Mouse (Mus musculus): ENCODE data around the gene Tnfrsf4. TPM values are rescaled to one million over a fixed set of nuclear protein-coding genes. Genes with fewer than 3 reads are reported as not detected.

The Tnfrsf4 gene
- total RNA-seq (2014; rRNA removed; ENCODE audit: low replicate concordance) (not detected in 2 replicates), polyA plus RNA-seq (2015; fragmentation: Nextera tagmentation; extraction: Ambion mirVana) (0.26 and 0.31 TPM in 2 replicates)

GRCm38 (mm10) chr4:156013637-156014036 lies at the start of gene Tnfrsf4:
Tnfrsf4 (plus strand) TSS chr4:156013843.
- WGBS: 67% methylated on average over 8 of the region's 8 CpGs
- no peak for DNase-seq (ENCODE audit: low spot score)
- H3K9me3 ChIP-seq (replicated peaks; ENCODE audit: control insufficient read depth, low read length): no peaks in the 10 kb centered on the region
- H3K36me3 ChIP-seq (replicated peaks; ENCODE audit: control insufficient read depth, insufficient read depth, low read length): peaks cover 40% of the 10 kb centered on the region
- H3K4me1 ChIP-seq (ENCODE audit: control insufficient read depth, insufficient read depth): no peaks in the 10 kb centered on the region
- ATAC-seq (ENCODE audit: insufficient read depth, low read depth): no peak
- no peak within 1 kb of the TSS for H3K4me3 ChIP-seq (ENCODE audit: low read depth, low read length)
- no peak for TF ChIP-seq EP300 (IDR thresholded peaks at IDR 0.05; ENCODE audit: low read depth)
- TF ChIP-seq CTCF (IDR thresholded peaks at IDR 0.05; ENCODE audit: low read depth): no peak
- no peak within 1 kb of the TSS for H3K4me2 ChIP-seq (ENCODE audit: low read depth, low read length)
- H3K9ac ChIP-seq (replicated peaks; ENCODE audit: low read depth, low read length): no peak within 1 kb of the TSS
- no peaks in the 10 kb centered on the region for H3K27me3 ChIP-seq (ENCODE audit: control insufficient read depth, insufficient read depth, low read length)
- no peak within 1 kb of the TSS for H3K27ac ChIP-seq (ENCODE audit: low read depth)

- no peaks in the 10 kb centered on the region for H3K27me3 ChIP-seq (ENCODE audit: control insufficient read depth, insufficient read depth, low read length)
- no peak for DNase-seq (ENCODE audit: low spot score)
- 0 out of 2 replicates have a peak overlapping the region, but pooled peaks have one; percentile 15 for H3K9ac ChIP-seq (replicated peaks; ENCODE audit: low read depth, low read length)
- 0 out of 2 replicates have a peak, but pooled peaks cover 5% of the 10 kb centered on the region for H3K4me1 ChIP-seq (ENCODE audit: control insufficient read depth, insufficient read depth)
- no peak for ATAC-seq (ENCODE audit: insufficient read depth, low read depth)
- no peak overlapping the region for H3K27ac ChIP-seq (ENCODE audit: low read depth)
- no peak overlapping the region for H3K4me3 ChIP-seq (ENCODE audit: low read depth, low read length)
- H3K36me3 ChIP-seq (replicated peaks; ENCODE audit: control insufficient read depth, insufficient read depth, low read length): peaks cover 7% of the 10 kb centered on the region; the same call in 1 of the 2 replicates
- WGBS: 87% methylated on average over 11 of the region's 11 CpGs
- H3K9me3 ChIP-seq (replicated peaks; ENCODE audit: control insufficient read depth, low read length): no peaks in the 10 kb centered on the region
- no peak for TF ChIP-seq EP300 (IDR thresholded peaks at IDR 0.05; ENCODE audit: low read depth)
- TF ChIP-seq CTCF (IDR thresholded peaks at IDR 0.05; ENCODE audit: low read depth): no peak
- no peak overlapping the region for H3K4me2 ChIP-seq (ENCODE audit: low read depth, low read length)
Measured at GRCm38 (mm10) chr4:155964396-155964795, 49.2 kb upstream of the Tnfrsf4 start.

DNA sequence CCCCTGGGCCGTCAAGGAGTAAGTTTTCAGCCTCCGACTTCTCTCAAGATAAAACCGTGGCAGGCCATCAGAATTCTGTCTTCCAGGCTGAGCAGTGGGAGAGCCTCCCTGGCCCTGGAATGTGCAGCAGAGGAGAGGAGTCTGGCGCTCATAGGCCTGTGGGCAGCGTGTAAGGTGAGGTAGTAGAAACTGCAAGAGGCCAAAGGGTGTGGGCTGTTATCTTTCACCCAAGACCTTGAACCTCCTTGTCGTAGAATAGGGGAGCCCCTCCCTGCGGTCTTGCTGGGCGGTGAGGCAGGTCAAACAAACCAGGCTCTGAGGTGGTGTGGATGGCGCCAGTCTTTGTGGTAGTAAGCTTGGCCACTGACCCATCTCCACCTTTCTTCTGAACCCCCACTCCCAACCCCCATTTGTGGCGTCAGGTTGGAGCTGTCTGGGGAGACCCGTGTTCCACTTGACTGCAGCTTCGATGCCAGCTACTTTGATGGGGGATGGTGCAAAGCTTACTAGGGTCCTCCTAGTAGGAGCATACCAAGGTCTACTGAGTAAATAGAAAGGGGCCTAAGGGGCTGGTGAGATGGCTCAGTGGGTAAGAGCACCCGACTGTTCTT lies 44.5 kb upstream of the Tnfrsf4 start:
- Histone ChIP-seq H3K4me2 (ENCODE audit: low read depth, low read length) (no peak overlapping the region), H3K4me1 (ENCODE audit: control insufficient read depth, insufficient read depth) (no peaks in the 10 kb centered on the region), H3K9me3 (replicated peaks; ENCODE audit: control insufficient read depth, low read length) (no peaks in the 10 kb centered on the region), H3K27ac (ENCODE audit: low read depth) (no peak overlapping the region), H3K27me3 (ENCODE audit: control insufficient read depth, insufficient read depth, low read length) (no peaks in the 10 kb centered on the region), H3K9ac (replicated peaks; ENCODE audit: low read depth, low read length) (no peak overlapping the region), H3K4me3 (ENCODE audit: low read depth, low read length) (no peak overlapping the region), H3K36me3 (replicated peaks; ENCODE audit: control insufficient read depth, insufficient read depth, low read length) (peaks cover 7% of the 10 kb centered on the region; the same call in 1 of the 2 replicates)
- ATAC-seq (ENCODE audit: insufficient read depth, low read depth): no peak
- no peak for TF ChIP-seq CTCF (IDR thresholded peaks at IDR 0.05; ENCODE audit: low read depth)
- no peak for TF ChIP-seq EP300 (IDR thresholded peaks at IDR 0.05; ENCODE audit: low read depth)
- WGBS: 67% methylated on average over 13 of the region's 13 CpGs
- DNase-seq (ENCODE audit: low spot score): no peak

DNA sequence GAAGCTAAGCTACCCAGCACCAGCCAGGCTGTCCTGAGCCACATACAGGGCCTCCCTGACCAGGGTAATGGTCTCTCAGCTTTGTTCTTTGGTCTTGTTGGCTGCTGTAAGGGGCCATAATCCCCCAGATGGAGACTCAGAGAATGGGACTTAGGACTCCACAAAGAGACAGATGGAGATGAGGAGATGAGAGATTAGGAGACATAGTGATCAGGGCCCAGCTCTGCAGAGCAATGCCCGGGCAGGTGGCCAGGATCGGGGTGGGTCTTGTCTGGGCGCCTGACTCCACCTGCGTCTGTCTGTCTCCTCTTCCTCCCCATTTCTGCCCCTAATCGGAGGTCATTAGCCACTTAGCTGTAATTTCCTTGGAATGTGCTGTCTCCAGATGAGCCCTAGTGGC lies 43.4 kb upstream of the Tnfrsf4 start:
- no peak for TF ChIP-seq EP300 (IDR thresholded peaks at IDR 0.05; ENCODE audit: low read depth)
- TF ChIP-seq CTCF (IDR thresholded peaks at IDR 0.05; ENCODE audit: low read depth): no peak
- Histone ChIP-seq H3K4me1 (ENCODE audit: control insufficient read depth, insufficient read depth) (no peaks in the 10 kb centered on the region), H3K27me3 (ENCODE audit: control insufficient read depth, insufficient read depth, low read length) (no peaks in the 10 kb centered on the region), H3K4me3 (ENCODE audit: low read depth, low read length) (no peak overlapping the region), H3K4me2 (ENCODE audit: low read depth, low read length) (no peak overlapping the region), H3K9me3 (replicated peaks; ENCODE audit: control insufficient read depth, low read length) (no peaks in the 10 kb centered on the region), H3K27ac (ENCODE audit: low read depth) (no peak overlapping the region), H3K9ac (replicated peaks; ENCODE audit: low read depth, low read length) (no peak overlapping the region), H3K36me3 (replicated peaks; ENCODE audit: control insufficient read depth, insufficient read depth, low read length) (no peaks in the 10 kb centered on the region)
- 69% methylated on average over 5 of the region's 5 CpGs for WGBS
- ATAC-seq (ENCODE audit: insufficient read depth, low read depth) (no peak), DNase-seq (ENCODE audit: low spot score) (no peak)

DNA sequence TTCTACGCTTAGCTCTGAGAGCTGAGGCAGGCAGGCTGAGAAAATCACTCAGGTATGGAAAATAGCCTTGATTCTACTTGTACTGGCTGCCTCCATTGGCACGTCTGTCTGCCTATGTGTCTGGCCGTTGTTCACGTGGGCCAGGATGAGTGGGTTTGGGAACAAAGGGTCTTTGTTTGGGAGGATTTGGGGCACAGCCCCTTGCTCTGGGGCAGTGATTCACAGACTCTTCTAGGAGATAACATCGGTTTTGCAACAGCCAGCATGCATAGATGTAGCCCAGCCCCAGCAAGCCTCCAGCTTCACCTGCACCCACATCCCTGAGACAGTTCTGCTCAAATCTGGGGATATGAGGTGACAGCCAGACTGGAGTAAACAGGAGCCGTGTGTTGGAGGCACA lies 41.0 kb upstream of the Tnfrsf4 start:
- Histone ChIP-seq H3K27me3 (ENCODE audit: control insufficient read depth, insufficient read depth, low read length) (no peaks in the 10 kb centered on the region), H3K36me3 (replicated peaks; ENCODE audit: control insufficient read depth, insufficient read depth, low read length) (no peaks in the 10 kb centered on the region), H3K9ac (replicated peaks; ENCODE audit: low read depth, low read length) (no peak overlapping the region), H3K9me3 (replicated peaks; ENCODE audit: control insufficient read depth, low read length) (no peaks in the 10 kb centered on the region), H3K4me1 (ENCODE audit: control insufficient read depth, insufficient read depth) (no peaks in the 10 kb centered on the region), H3K4me2 (ENCODE audit: low read depth, low read length) (no peak overlapping the region), H3K27ac (ENCODE audit: low read depth) (no peak overlapping the region), H3K4me3 (ENCODE audit: low read depth, low read length) (no peak overlapping the region)
- no peak for ATAC-seq (ENCODE audit: insufficient read depth, low read depth)
- DNase-seq (ENCODE audit: low spot score): no peak
- TF ChIP-seq CTCF (IDR thresholded peaks at IDR 0.05; ENCODE audit: low read depth) (no peak), EP300 (IDR thresholded peaks at IDR 0.05; ENCODE audit: low read depth) (no peak)
- whole genome bisulfite sequencing: 76% methylated on average over 6 of the region's 6 CpGs

GRCm38 (mm10) chr4:155973239-155973638 lies 40.4 kb upstream of the Tnfrsf4 start:
- DNase-seq (ENCODE audit: low spot score) (no peak), ATAC-seq (ENCODE audit: insufficient read depth, low read depth) (no peak)
- Histone ChIP-seq H3K36me3 (replicated peaks; ENCODE audit: control insufficient read depth, insufficient read depth, low read length) (no peaks in the 10 kb centered on the region), H3K4me1 (ENCODE audit: control insufficient read depth, insufficient read depth) (no peaks in the 10 kb centered on the region), H3K4me3 (ENCODE audit: low read depth, low read length) (no peak overlapping the region), H3K27ac (ENCODE audit: low read depth) (no peak overlapping the region), H3K4me2 (ENCODE audit: low read depth, low read length) (no peak overlapping the region), H3K9me3 (replicated peaks; ENCODE audit: control insufficient read depth, low read length) (no peaks in the 10 kb centered on the region), H3K27me3 (ENCODE audit: control insufficient read depth, insufficient read depth, low read length) (no peaks in the 10 kb centered on the region), H3K9ac (replicated peaks; ENCODE audit: low read depth, low read length) (no peak overlapping the region)
- WGBS: 68% methylated on average over 2 of the region's 2 CpGs
- TF ChIP-seq EP300 (IDR thresholded peaks at IDR 0.05; ENCODE audit: low read depth) (no peak), CTCF (IDR thresholded peaks at IDR 0.05; ENCODE audit: low read depth) (no peak)
